Mouse (Mus musculus) cerebellum, adult 2 months (tissue): Measurements from ENCODE around the gene Pcsk2. TPM values are rescaled to one million over a fixed set of nuclear protein-coding genes. Genes with fewer than 3 reads are reported as not detected.

ENCODE experiments used
- DNase-seq, 2 experiments: peaks; one replicate each; pipeline ENCODE4 v3.0.0; 2021
- H3K27ac ChIP-seq: fragments of 200-500 bp; 2 replicates; pipeline ENCODE4 v1.5.1; 2012; ENCODE audit warnings: low read length, control low read depth, inconsistent platforms; ENCODE audit not compliant: insufficient read depth
- H3K27me3 ChIP-seq: fragments of 200-500 bp; 2 replicates; pipeline ENCODE4 v1.6.1; 2012; ENCODE audit warnings: inconsistent platforms, mild to moderate bottlenecking, low read length, moderate library complexity; ENCODE audit not compliant: control insufficient read depth, insufficient read depth
- H3K4me1 ChIP-seq: fragments of 200-500 bp; 2 replicates; pipeline ENCODE4 v1.6.1; 2011; ENCODE audit warnings: low read length; ENCODE audit not compliant: control insufficient read depth, insufficient read depth
- H3K4me3 ChIP-seq: fragments of 200-500 bp; replicated peaks from 2 replicates; pipeline ENCODE3; 2011; ENCODE audit warnings: mild to moderate bottlenecking, low read depth, low read length, control low read depth; ENCODE audit not compliant: insufficient read depth
- CTCF ChIP-seq: fragments of 200-500 bp; IDR thresholded peaks from 2 replicates; pipeline ENCODE4 v1.5.1; 2011; ENCODE audit warnings: low read depth, mild to moderate bottlenecking, control low read depth, low read length, moderate library complexity, borderline replicate concordance; ENCODE audit not compliant: insufficient read depth
- POLR2A ChIP-seq: fragments of 200-500 bp; IDR thresholded peaks from 2 replicates; pipeline ENCODE4 v1.6.1; 2011; ENCODE audit warnings: low read length, control low read depth, borderline replicate concordance; ENCODE audit not compliant: insufficient read depth
- WGBS: fragments of 180-500 bp; shearing (Covaris S2); methylation state at CpG from one replicate; pipeline ENCODE4 v1.1.7; 2018; 5-methylcytosine and 5-hydroxymethylcytosine counted together
- polyA plus RNA-seq: library from polyadenylated mRNA; depleted of rRNA; stranded (reverse); fragments of >200 nt; gene quantifications from 2 replicates; pipeline ENCODE4 v1.2.3, GENCODE M21; 2012

Gene Pcsk2
- polyA plus RNA-seq, 1 experiment, result 69.5 TPM

GRCm38 (mm10) chr2:143739475-143740226 lies 193.7 kb downstream of the Pcsk2 start:
- Histone ChIP-seq H3K27me3 (no peaks in the 10 kb centered on the region), H3K4me3 (no peak overlapping the region), H3K27ac (no peak overlapping the region), H3K4me1 (no peaks in the 10 kb centered on the region)
- no peak for DNase-seq
- WGBS, result 88% methylated on average over 7 of the region's 7 CpGs
- TF ChIP-seq POLR2A (no peak), CTCF (no peak)

GRCm38 (mm10) chr2:143742436-143742835 lies 196.5 kb downstream of the Pcsk2 start:
- no peak for DNase-seq
- H3K27ac ChIP-seq, result no peak overlapping the region
- WGBS, result 90% methylated on average over 5 of the region's 5 CpGs
- H3K4me3 ChIP-seq, result no peak overlapping the region
- H3K4me1 ChIP-seq, result no peaks in the 10 kb centered on the region
- TF ChIP-seq POLR2A (no peak), CTCF (no peak)
- H3K27me3 ChIP-seq, result no peaks in the 10 kb centered on the region

GRCm38 (mm10) chr2:143743081-143743480 lies 197.1 kb downstream of the Pcsk2 start:
- Histone ChIP-seq H3K4me3 (no peak overlapping the region), H3K4me1 (no peaks in the 10 kb centered on the region), H3K27me3 (no peaks in the 10 kb centered on the region), H3K27ac (no peak overlapping the region)
- TF ChIP-seq POLR2A, result no peak
- no peak for TF ChIP-seq CTCF
- no peak for DNase-seq
- 62% methylated on average over 4 of the region's 4 CpGs for WGBS

GRCm38 (mm10) chr2:143752051-143752788 lies 206.3 kb downstream of the Pcsk2 start:
- no peak for DNase-seq
- no peak overlapping the region for H3K27ac ChIP-seq

GRCm38 (mm10) chr2:143776448-143776847 lies 230.5 kb downstream of the Pcsk2 start:
- TF ChIP-seq POLR2A (no peak), CTCF (peak; percentile 33; the same call in 1 of the 2 replicates)
- Histone ChIP-seq H3K27ac (no peak overlapping the region), H3K27me3 (no peaks in the 10 kb centered on the region), H3K4me3 (no peak overlapping the region), H3K4me1 (no peaks in the 10 kb centered on the region)
- 16% methylated on average over 4 of the region's 4 CpGs for WGBS
- peak; percentile 44 to 50 for DNase-seq

More at GRCm38 (mm10) chr2:143752051-143752788, 206.3 kb downstream of the Pcsk2 start:
- TF ChIP-seq POLR2A, result no peak
- TF ChIP-seq CTCF, result no peak
- no peak overlapping the region for H3K4me3 ChIP-seq
- H3K4me1 ChIP-seq, result no peaks in the 10 kb centered on the region
- H3K27me3 ChIP-seq, result no peaks in the 10 kb centered on the region
- 82% methylated on average over 9 of the region's 9 CpGs for WGBS

GRCm38 (mm10) chr2:143780310-143780709 lies 234.4 kb downstream of the Pcsk2 start:
- TF ChIP-seq CTCF (no peak), POLR2A (no peak)
- WGBS, result 91% methylated on average over 2 of the region's 2 CpGs
- no peak for DNase-seq
- H3K27ac ChIP-seq, result no peak overlapping the region
- no peaks in the 10 kb centered on the region for H3K4me1 ChIP-seq
- H3K4me3 ChIP-seq, result no peak overlapping the region
- no peaks in the 10 kb centered on the region for H3K27me3 ChIP-seq

GRCm38 (mm10) chr2:143789911-143790310 lies 244.0 kb downstream of the Pcsk2 start:
- no peak overlapping the region for H3K4me3 ChIP-seq
- no peak for TF ChIP-seq POLR2A
- TF ChIP-seq CTCF, result no peak
- 46% methylated on average over 5 of the region's 5 CpGs for WGBS
- no peaks in the 10 kb centered on the region for H3K27me3 ChIP-seq
- DNase-seq, result no peak
- H3K4me1 ChIP-seq, result peaks cover 10% of the 10 kb centered on the region; the same call in 1 of the 2 replicates
- H3K27ac ChIP-seq, result no peak overlapping the region
